12 mouse cellular contexts compared by ENCODE assay signal in genomic region chr7:132686515-132686914, GRCm38 (mm10).
A peak's percentile ranks its signal among the peaks of the same experiment; 100 is the strongest.
DNase-seq lines count a peak whose midpoint lies in the region; ATAC-seq and TF ChIP-seq lines count a peak whose summit lies in the region.
"Had no signal": no experiment of that assay in that cellular context is flagged by ENCODE, and none has a peak within 500 bp of the region (broad histone marks: within the 10 kb centered on the region; RNA-seq: fewer than 3 reads in every experiment).

No protein-coding gene starts in this region.

- H3K4me1 ChIP-seq in heart, embryonic 16.5 days (ENCODE audit: control insufficient read depth, insufficient read depth, low read length), result peaks cover 39% of the 10 kb centered on the region
- peaks cover 28% of the 10 kb centered on the region for H3K4me1 ChIP-seq in heart, adult 2 months (ENCODE audit: control insufficient read depth, insufficient read depth, low read length)
- peaks cover 39% of the 10 kb centered on the region for H3K4me1 ChIP-seq in liver, embryonic 13.5 days (replicated peaks)

- no peak overlapping the region for H3K9ac ChIP-seq in heart, embryonic 16.5 days (ENCODE audit: low read length)
- H3K9ac ChIP-seq in heart, adult 2 months (ENCODE audit: low read depth, low read length), result no peak overlapping the region
- no peak overlapping the region for H3K9ac ChIP-seq in liver, embryonic 13.5 days
- H3K9ac ChIP-seq: hindbrain, embryonic 14.5 days; lung, embryonic 15.5 days had no signal

- intact Hi-C loops in heart, adult 2 months (cut with DNase I), result no loop called here

- 0 out of 2 replicates have a peak, but pooled peaks have one; percentile 13 for ATAC-seq in heart, embryonic 16.5 days (replicated peaks; ENCODE audit: extremely low read depth, insufficient read depth, low FRiP score)
- ATAC-seq in activated CD4-positive, CD25-positive, alpha-beta regulatory T cell, adult 4 months, result peak; percentile 91
- peak; percentile 63 for ATAC-seq in liver, embryonic 13.5 days (ENCODE audit: low read depth)

- WGBS in heart, embryonic 16.5 days, result 75% methylated on average over 3 of the region's 3 CpGs
- 72% methylated on average over 3 of the region's 3 CpGs for WGBS in heart, adult 2 months
- 14% methylated on average over 3 of the region's 3 CpGs for WGBS in liver, embryonic 13.5 days (ENCODE audit: insufficient replicate concordance)

- H3K9me3 ChIP-seq in heart, embryonic 16.5 days (replicated peaks; ENCODE audit: control insufficient read depth, low read length), result no peaks in the 10 kb centered on the region
- H3K9me3 ChIP-seq in liver, embryonic 13.5 days (replicated peaks), result no peaks in the 10 kb centered on the region
- H3K9me3 ChIP-seq: lung, embryonic 15.5 days had no signal

- no peak for TF ChIP-seq CTCF in heart, adult 2 months (IDR thresholded peaks at IDR 0.05)

- DNase-seq in heart, adult 2 months, result no peak
- DNase-seq in liver, embryonic 13.5 days, result peak; percentile 8
- peak; percentile 21 to 66 for DNase-seq in natural killer cell, adult 2 months (ENCODE audit: low spot score in 2 of 2)
- no peak for DNase-seq in urinary bladder, adult 2 months (ENCODE audit: low spot score)
- DNase-seq in right cerebral cortex, postnatal 14 days, result no peak
- no peak for DNase-seq in embryo, embryonic 9.5 days (ENCODE audit: extremely low spot score)
- DNase-seq: cerebellum, postnatal 25 days had no signal

- no peak overlapping the region for H3K27ac ChIP-seq in heart, embryonic 16.5 days (ENCODE audit: low read length)
- H3K27ac ChIP-seq in heart, adult 2 months, result no peak overlapping the region
- H3K27ac ChIP-seq in liver, embryonic 13.5 days, result no peak overlapping the region
- H3K27ac ChIP-seq: hindbrain, embryonic 14.5 days; kidney, postnatal 0 days; lung, embryonic 15.5 days had no signal

- H3K4me2 ChIP-seq in heart, embryonic 16.5 days (ENCODE audit: low read depth, low read length), result no peak overlapping the region
- no peak overlapping the region for H3K4me2 ChIP-seq in liver, embryonic 13.5 days
- H3K4me2 ChIP-seq: hindbrain, embryonic 14.5 days; lung, embryonic 15.5 days had no signal

- no peaks in the 10 kb centered on the region for H3K79me2 ChIP-seq in heart, adult 2 months (replicated peaks; ENCODE audit: control insufficient read depth, insufficient read depth, low read length)

- no peak for TF ChIP-seq EP300 in heart, adult 2 months (IDR thresholded peaks at IDR 0.05; ENCODE audit: insufficient read depth, low read depth, low read length)

- no peak for TF ChIP-seq POLR2A in heart, adult 2 months (IDR thresholded peaks at IDR 0.05; ENCODE audit: insufficient read depth, low read depth, low read length)

- H3K27me3 ChIP-seq in heart, embryonic 16.5 days (ENCODE audit: control insufficient read depth, insufficient read depth, low read length), result no peaks in the 10 kb centered on the region
- H3K27me3 ChIP-seq in heart, adult 2 months (ENCODE audit: control insufficient read depth, insufficient read depth, low read length), result no peaks in the 10 kb centered on the region
- no peaks in the 10 kb centered on the region for H3K27me3 ChIP-seq in liver, embryonic 13.5 days
- H3K27me3 ChIP-seq: lung, embryonic 15.5 days had no signal

- H3K4me3 ChIP-seq in heart, embryonic 16.5 days (ENCODE audit: low read length), result no peak overlapping the region
- H3K4me3 ChIP-seq in heart, adult 2 months, result no peak overlapping the region
- H3K4me3 ChIP-seq in liver, embryonic 13.5 days (replicated peaks), result no peak overlapping the region
- H3K4me3 ChIP-seq: lung, embryonic 15.5 days had no signal

- no peaks in the 10 kb centered on the region for H3K36me3 ChIP-seq in heart, embryonic 16.5 days (ENCODE audit: control insufficient read depth, insufficient read depth)
- no peaks in the 10 kb centered on the region for H3K36me3 ChIP-seq in heart, adult 2 months (ENCODE audit: control insufficient read depth, insufficient read depth, low read length)
- no peaks in the 10 kb centered on the region for H3K36me3 ChIP-seq in liver, embryonic 13.5 days
- H3K36me3 ChIP-seq: lung, embryonic 15.5 days had no signal

Comparison
In these comparisons a context has a peak if more than half of its experiments do, and no peak if none do; other contexts are left out.
1. ATAC-seq: peak in every context shown above with its lines; median percentile 91 in activated CD4-positive, CD25-positive, alpha-beta regulatory T cell, adult 4 months; 63 in liver, embryonic 13.5 days; 13 in heart, embryonic 16.5 days.
2. DNase-seq: peak in liver, embryonic 13.5 days (single experiment) and natural killer cell, adult 2 months (2 of 2); none in heart, adult 2 months (0 of 2), urinary bladder, adult 2 months (single experiment), right cerebral cortex, postnatal 14 days (single experiment) and embryo, embryonic 9.5 days (single experiment).